Mouse (Mus musculus) bone marrow, adult 2 months (tissue): ENCODE results near the gene Rbm26.

Experiments
- CTCF ChIP-seq: fragments of 200-500 bp; IDR thresholded peaks from 2 replicates; pipeline ENCODE4 v1.5.1; 2011; ENCODE audit warnings: low read length, control low read depth; ENCODE audit not compliant: control insufficient read depth, insufficient read depth
- POLR2A ChIP-seq: fragments of 200-500 bp; IDR thresholded peaks from 2 replicates; pipeline ENCODE4 v1.6.1; 2011; ENCODE audit warnings: low read depth, mild to moderate bottlenecking, control low read depth, low read length, borderline replicate concordance; ENCODE audit not compliant: control insufficient read depth

GRCm38 (mm10) chr14:105085332-105085993 lies 91.7 kb downstream of the Rbm26 start:
- TF ChIP-seq CTCF: no peak
- TF ChIP-seq POLR2A: no peak
